Mouse (Mus musculus): ENCODE measurements around the gene Kirrel. TPM values are rescaled to one million over a fixed set of nuclear protein-coding genes. Genes with fewer than 3 reads are reported as not detected.

Kirrel gene
- total and polyA plus RNA-seq, 2 experiments from 2014 or later, result 2.9 to 11.3 TPM

GRCm38 (mm10) chr3:87154398-87155287 lies 19.9 kb downstream of the Kirrel start:
- WGBS, result 22% methylated on average over 15 of the region's 15 CpGs
- Histone ChIP-seq H3K4me2 (ENCODE audit: low read depth, low read length) (peak overlapping the region; percentile 14; the same call in 1 of the 2 replicates), H3K4me1 (ENCODE audit: insufficient read depth, low read length) (peaks cover 48% of the 10 kb centered on the region), H3K9me3 (ENCODE audit: low read length) (no peaks in the 10 kb centered on the region), H3K27me3 (ENCODE audit: insufficient read depth, low read length) (no peaks in the 10 kb centered on the region), H3K27ac (peak overlapping the region; percentile 65; the same call in 1 of the 2 replicates), H3K9ac (replicated peaks; ENCODE audit: low read length) (no peak overlapping the region), H3K36me3 (ENCODE audit: insufficient read depth, low read length) (no peaks in the 10 kb centered on the region), H3K4me3 (ENCODE audit: low read length) (no peak overlapping the region)
- no peak for TF ChIP-seq CTCF (IDR thresholded peaks at IDR 0.05; ENCODE audit: low read depth)
- DNase-seq (ENCODE audit: low spot score) (peak; percentile 65), ATAC-seq (no peak)

DNA sequence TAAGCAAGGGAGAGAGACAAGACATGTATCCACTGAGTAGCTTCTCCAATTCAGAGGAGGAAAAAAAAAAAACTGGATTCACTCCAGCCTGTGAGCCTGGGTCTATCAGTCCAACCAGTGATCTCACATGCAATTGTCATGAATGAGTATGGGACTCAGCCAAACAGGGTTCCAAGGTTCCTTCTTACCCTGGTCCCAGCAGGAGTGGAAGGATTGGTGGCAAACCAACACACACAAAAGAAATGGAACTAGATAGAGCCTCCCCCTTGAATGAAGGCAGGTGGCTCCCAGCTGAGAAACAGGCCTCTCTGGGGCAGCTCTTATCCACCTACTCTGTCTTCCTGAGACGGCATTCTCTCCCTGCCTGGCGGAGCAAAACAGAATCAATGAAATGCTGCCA lies 21.5 kb downstream of the Kirrel start:
- H3K4me3 ChIP-seq (ENCODE audit: low read length), result no peak overlapping the region
- WGBS, result 29% methylated on average over 2 of the region's 2 CpGs
- DNase-seq (ENCODE audit: low spot score), result peak; percentile 44
- H3K4me2 ChIP-seq (ENCODE audit: low read depth, low read length), result no peak overlapping the region
- no peak overlapping the region for H3K9ac ChIP-seq (replicated peaks; ENCODE audit: low read length)
- H3K36me3 ChIP-seq (ENCODE audit: insufficient read depth, low read length), result no peaks in the 10 kb centered on the region
- H3K4me1 ChIP-seq (ENCODE audit: insufficient read depth, low read length), result peaks cover 35% of the 10 kb centered on the region
- H3K9me3 ChIP-seq (ENCODE audit: low read length), result no peaks in the 10 kb centered on the region
- H3K27ac ChIP-seq, result peak overlapping the region; percentile 41; the same call in 1 of the 2 replicates
- no peak for ATAC-seq
- TF ChIP-seq CTCF (IDR thresholded peaks at IDR 0.05; ENCODE audit: low read depth), result no peak
- H3K27me3 ChIP-seq (ENCODE audit: insufficient read depth, low read length), result no peaks in the 10 kb centered on the region

DNA sequence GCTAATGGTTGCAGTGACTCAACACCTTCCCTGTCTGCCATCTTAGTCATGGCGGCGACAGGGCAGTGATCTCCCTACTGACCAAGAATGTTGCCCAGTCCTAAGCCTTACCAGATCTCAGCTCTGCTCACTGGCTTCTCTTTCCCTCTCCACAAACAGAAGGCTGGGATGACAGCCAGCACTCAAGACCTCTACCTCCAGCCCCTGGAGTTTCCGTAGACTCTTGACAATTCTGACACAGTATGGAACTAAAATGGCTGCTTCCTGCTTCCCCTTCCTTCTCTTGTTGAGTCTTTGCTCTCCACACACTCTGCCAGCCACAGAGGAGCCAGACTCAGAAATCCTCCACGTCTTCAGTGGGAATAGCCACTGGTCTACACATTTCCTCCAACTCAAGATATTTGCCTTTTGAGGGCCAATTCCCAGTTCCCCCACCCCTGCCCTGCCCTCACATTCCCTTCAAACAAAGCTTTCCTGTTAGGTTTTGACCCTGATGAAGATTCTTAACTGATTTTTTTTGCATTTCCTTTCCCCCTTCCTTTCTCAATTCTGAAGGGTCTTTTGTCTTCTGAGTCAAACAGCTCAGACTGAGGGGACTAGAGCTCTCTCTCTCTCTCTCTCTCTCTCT lies 22.3 kb downstream of the Kirrel start:
- Histone ChIP-seq H3K4me3 (ENCODE audit: low read length) (no peak overlapping the region), H3K4me1 (ENCODE audit: insufficient read depth, low read length) (peaks cover 29% of the 10 kb centered on the region), H3K4me2 (ENCODE audit: low read depth, low read length) (no peak overlapping the region), H3K27ac (peak overlapping the region; percentile 41), H3K9me3 (ENCODE audit: low read length) (no peaks in the 10 kb centered on the region), H3K9ac (replicated peaks; ENCODE audit: low read length) (no peak overlapping the region), H3K36me3 (ENCODE audit: insufficient read depth, low read length) (no peaks in the 10 kb centered on the region), H3K27me3 (ENCODE audit: insufficient read depth, low read length) (no peaks in the 10 kb centered on the region)
- DNase-seq (ENCODE audit: low spot score), result no peak
- ATAC-seq, result no peak
- TF ChIP-seq CTCF (IDR thresholded peaks at IDR 0.05; ENCODE audit: low read depth), result no peak
- 69% methylated on average over 4 of the region's 4 CpGs for WGBS

- no peaks in the 10 kb centered on the region for H3K27me3 ChIP-seq (ENCODE audit: insufficient read depth, low read length)
- H3K4me3 ChIP-seq (ENCODE audit: low read length), result no peak overlapping the region
- DNase-seq (ENCODE audit: low spot score), result no peak
- no peaks in the 10 kb centered on the region for H3K36me3 ChIP-seq (ENCODE audit: insufficient read depth, low read length)
- H3K9ac ChIP-seq (replicated peaks; ENCODE audit: low read length), result no peak overlapping the region
- peak overlapping the region; percentile 72 for H3K27ac ChIP-seq
- 55% methylated on average over 2 of the region's 2 CpGs for WGBS
- no peaks in the 10 kb centered on the region for H3K9me3 ChIP-seq (ENCODE audit: low read length)
- no peak for ATAC-seq
- no peak for TF ChIP-seq CTCF (IDR thresholded peaks at IDR 0.05; ENCODE audit: low read depth)
- H3K4me2 ChIP-seq (ENCODE audit: low read depth, low read length), result no peak overlapping the region
- H3K4me1 ChIP-seq (ENCODE audit: insufficient read depth, low read length), result peaks cover 29% of the 10 kb centered on the region
Measured at GRCm38 (mm10) chr3:87151294-87151826, 23.2 kb downstream of the Kirrel start.

GRCm38 (mm10) chr3:87150689-87151244 lies 23.8 kb downstream of the Kirrel start:
- 12% methylated on average over 16 of the region's 16 CpGs for WGBS

GRCm38 (mm10) chr3:87150056-87150688 lies 24.4 kb downstream of the Kirrel start:
- ATAC-seq (no peak), DNase-seq (ENCODE audit: low spot score) (no peak)
- 21% methylated on average over 8 of the region's 8 CpGs for WGBS
- H3K4me3 ChIP-seq (ENCODE audit: low read length), result no peak overlapping the region
- H3K9me3 ChIP-seq (ENCODE audit: low read length), result no peaks in the 10 kb centered on the region
- no peak overlapping the region for H3K4me2 ChIP-seq (ENCODE audit: low read depth, low read length)
- H3K36me3 ChIP-seq (ENCODE audit: insufficient read depth, low read length), result no peaks in the 10 kb centered on the region
- H3K9ac ChIP-seq (replicated peaks; ENCODE audit: low read length), result 0 out of 2 replicates have a peak overlapping the region, but pooled peaks have one; percentile 3
- H3K4me1 ChIP-seq (ENCODE audit: insufficient read depth, low read length), result peaks cover 27% of the 10 kb centered on the region
- no peak for TF ChIP-seq CTCF (IDR thresholded peaks at IDR 0.05; ENCODE audit: low read depth)
- peak overlapping the region; percentile 72 for H3K27ac ChIP-seq
- H3K27me3 ChIP-seq (ENCODE audit: insufficient read depth, low read length), result no peaks in the 10 kb centered on the region

More at GRCm38 (mm10) chr3:87150689-87151244, 23.8 kb downstream of the Kirrel start:
- ATAC-seq (peak; percentile 46; the same call in 1 of the 2 replicates), DNase-seq (ENCODE audit: low spot score) (peak; percentile 26)
- Histone ChIP-seq H3K9ac (replicated peaks; ENCODE audit: low read length) (0 out of 2 replicates have a peak overlapping the region, but pooled peaks have one; percentile 3), H3K27ac (peak overlapping the region; percentile 72), H3K36me3 (ENCODE audit: insufficient read depth, low read length) (no peaks in the 10 kb centered on the region), H3K4me1 (ENCODE audit: insufficient read depth, low read length) (peaks cover 29% of the 10 kb centered on the region), H3K4me3 (ENCODE audit: low read length) (no peak overlapping the region), H3K9me3 (ENCODE audit: low read length) (no peaks in the 10 kb centered on the region), H3K27me3 (ENCODE audit: insufficient read depth, low read length) (no peaks in the 10 kb centered on the region), H3K4me2 (ENCODE audit: low read depth, low read length) (no peak overlapping the region)
- no peak for TF ChIP-seq CTCF (IDR thresholded peaks at IDR 0.05; ENCODE audit: low read depth)
